In genomic region chr5:6709668-6710309, GRCm38 (mm10) we compare ENCODE assay signal across 21 mouse cellular contexts.
DNase-seq lines count a peak whose midpoint lies in the region; ATAC-seq and TF ChIP-seq lines count a peak whose summit lies in the region.
"Had no signal": no experiment of that assay in that cellular context is flagged by ENCODE, and none has a peak within 500 bp of the region (broad histone marks: within the 10 kb centered on the region; RNA-seq: fewer than 3 reads in every experiment).

No protein-coding gene starts in this region.

- peak; percentile 95 for ATAC-seq in lung, embryonic 14.5 days (ENCODE audit: insufficient read depth)
- peak; percentile 83; the same call in 1 of the 2 replicates for ATAC-seq in embryonic facial prominence, embryonic 14.5 days (ENCODE audit: low read depth)
- ATAC-seq in erythroblast, adult 5-6 weeks (replicated peaks; ENCODE audit: low FRiP score, poor library complexity, severe bottlenecking) = no peak
- no peak for ATAC-seq in midbrain, embryonic 13.5 days
- ATAC-seq: forebrain, embryonic 16.5 days; inflammation-experienced regulatory T-cells, adult 6 months; liver, embryonic 12.5 days had no signal

- H3K9me3 ChIP-seq in lung, embryonic 14.5 days (ENCODE audit: low read depth, low read length) = no peaks in the 10 kb centered on the region
- H3K9me3 ChIP-seq in embryonic facial prominence, embryonic 14.5 days (ENCODE audit: control insufficient read depth, low read length) = no peaks in the 10 kb centered on the region
- H3K9me3 ChIP-seq in midbrain, embryonic 13.5 days = no peaks in the 10 kb centered on the region
- H3K9me3 ChIP-seq: forebrain, embryonic 10.5 days; heart, embryonic 10.5 days; limb, embryonic 13.5 days; liver, embryonic 12.5 days had no signal

- no peak overlapping the region for H3K4me3 ChIP-seq in lung, embryonic 14.5 days (ENCODE audit: low read depth, low read length)
- H3K4me3 ChIP-seq in lung, adult 2 months (replicated peaks; ENCODE audit: extremely low read depth, low read depth, low read length) = no peak overlapping the region
- H3K4me3 ChIP-seq in embryonic facial prominence, embryonic 14.5 days (ENCODE audit: low read depth, low read length) = no peak overlapping the region
- no peak overlapping the region for H3K4me3 ChIP-seq in midbrain, embryonic 13.5 days (replicated peaks)
- H3K4me3 ChIP-seq: forebrain, embryonic 10.5 days; heart, embryonic 10.5 days; limb, embryonic 13.5 days; liver, embryonic 12.5 days had no signal

- H3K27ac ChIP-seq in lung, embryonic 14.5 days (ENCODE audit: low read depth) = no peak overlapping the region
- no peak overlapping the region for H3K27ac ChIP-seq in embryonic facial prominence, embryonic 14.5 days (replicated peaks; ENCODE audit: low read depth, low read length)
- no peak overlapping the region for H3K27ac ChIP-seq in midbrain, embryonic 13.5 days
- H3K27ac ChIP-seq: forebrain, embryonic 10.5 days; heart, embryonic 10.5 days; hindbrain, embryonic 14.5 days; limb, embryonic 13.5 days; liver, embryonic 12.5 days; macrophage had no signal

- H3K36me3 ChIP-seq in lung, embryonic 14.5 days (ENCODE audit: insufficient read depth) = no peaks in the 10 kb centered on the region
- H3K36me3 ChIP-seq in embryonic facial prominence, embryonic 14.5 days (ENCODE audit: control insufficient read depth, insufficient read depth, low read length) = no peaks in the 10 kb centered on the region
- H3K36me3 ChIP-seq in midbrain, embryonic 13.5 days = no peaks in the 10 kb centered on the region
- H3K36me3 ChIP-seq: forebrain, embryonic 10.5 days; heart, embryonic 10.5 days; limb, embryonic 13.5 days; liver, embryonic 12.5 days had no signal

- H3K4me1 ChIP-seq in lung, embryonic 14.5 days (ENCODE audit: insufficient read depth) = no peaks in the 10 kb centered on the region
- no peaks in the 10 kb centered on the region for H3K4me1 ChIP-seq in lung, adult 2 months (ENCODE audit: control insufficient read depth, insufficient read depth, low read length)
- no peaks in the 10 kb centered on the region for H3K4me1 ChIP-seq in embryonic facial prominence, embryonic 14.5 days (ENCODE audit: control insufficient read depth, insufficient read depth, low read length)
- no peaks in the 10 kb centered on the region for H3K4me1 ChIP-seq in midbrain, embryonic 13.5 days (replicated peaks)
- H3K4me1 ChIP-seq: forebrain, embryonic 10.5 days; heart, embryonic 10.5 days; limb, embryonic 13.5 days; liver, embryonic 12.5 days had no signal

- no peak overlapping the region for H3K9ac ChIP-seq in lung, embryonic 14.5 days
- no peak overlapping the region for H3K9ac ChIP-seq in embryonic facial prominence, embryonic 14.5 days (ENCODE audit: low read depth, low read length)
- no peak overlapping the region for H3K9ac ChIP-seq in midbrain, embryonic 13.5 days (replicated peaks)
- H3K9ac ChIP-seq: hindbrain, embryonic 14.5 days; limb, embryonic 13.5 days; liver, embryonic 12.5 days had no signal

- no peak for TF ChIP-seq POLR2A in lung, adult 2 months (IDR thresholded peaks at IDR 0.05; ENCODE audit: borderline replicate concordance, extremely low read depth, low read depth, low read length)

- H3K27me3 ChIP-seq in lung, embryonic 14.5 days (ENCODE audit: insufficient read depth, low read length) = no peaks in the 10 kb centered on the region
- H3K27me3 ChIP-seq in embryonic facial prominence, embryonic 14.5 days (replicated peaks; ENCODE audit: control insufficient read depth, insufficient read depth, low read length) = no peaks in the 10 kb centered on the region
- no peaks in the 10 kb centered on the region for H3K27me3 ChIP-seq in midbrain, embryonic 13.5 days
- H3K27me3 ChIP-seq: limb, embryonic 13.5 days; liver, embryonic 12.5 days had no signal

- H3K4me2 ChIP-seq in lung, embryonic 14.5 days = no peak overlapping the region
- H3K4me2 ChIP-seq in embryonic facial prominence, embryonic 14.5 days (ENCODE audit: low read depth, low read length) = no peak overlapping the region
- no peak overlapping the region for H3K4me2 ChIP-seq in midbrain, embryonic 13.5 days (replicated peaks)
- H3K4me2 ChIP-seq: hindbrain, embryonic 14.5 days; limb, embryonic 13.5 days; liver, embryonic 12.5 days; midbrain, embryonic 11.5 days had no signal

- peak; percentile 79 for DNase-seq in lung, embryonic 14.5 days
- no peak for DNase-seq in lung, adult 2 months
- DNase-seq in urinary bladder, postnatal 14 days (ENCODE audit: low spot score) = peak; percentile 3
- no peak for DNase-seq in urinary bladder, postnatal 36 days (ENCODE audit: low spot score in 2 of 2)
- peak; percentile 79 for DNase-seq in embryonic facial prominence, embryonic 14.5 days (ENCODE audit: low spot score)
- DNase-seq: adrenal gland, postnatal 14 days; cerebellum, adult 2 months; gastrocnemius, postnatal 10 days; heart, postnatal 4 days; layer of hippocampus, adult 9-11 months had no signal

- 43% methylated on average over 4 of the region's 4 CpGs for WGBS in lung, embryonic 14.5 days
- WGBS in lung, adult 2 months = 47% methylated on average over 4 of the region's 4 CpGs
- WGBS in embryonic facial prominence, embryonic 14.5 days = 69% methylated on average over 4 of the region's 4 CpGs
- 79% methylated on average over 4 of the region's 4 CpGs for WGBS in midbrain, embryonic 13.5 days

- TF ChIP-seq CTCF in lung, embryonic 14.5 days (IDR thresholded peaks at IDR 0.05; ENCODE audit: low read depth) = no peak
- TF ChIP-seq CTCF in lung, adult 2 months (IDR thresholded peaks at IDR 0.05; ENCODE audit: insufficient read depth, low read length) = no peak

Comparison
In these comparisons a context has a peak if more than half of its experiments do, and no peak if none do; other contexts are left out.
1. DNase-seq: peak in lung, embryonic 14.5 days (single experiment), urinary bladder, postnatal 14 days (single experiment) and embryonic facial prominence, embryonic 14.5 days (single experiment); none in lung, adult 2 months (single experiment) and urinary bladder, postnatal 36 days (0 of 2).
2. ATAC-seq: peak in lung, embryonic 14.5 days (single experiment) and embryonic facial prominence, embryonic 14.5 days (single experiment); none in erythroblast, adult 5-6 weeks (single experiment) and midbrain, embryonic 13.5 days (single experiment).